Mouse (Mus musculus) urinary bladder, postnatal 25 days (tissue): ENCODE measurements around the gene Olfr988.
"Not testable (repeated sequence)": the region's sequence is repeated elsewhere in the genome, so short reads cannot be mapped to it uniquely, and the experiment has no call there.

Experiments used
- DNase-seq: peaks from one replicate; pipeline ENCODE4 v3.0.0; 2022; ENCODE audit warnings: low spot score

Gene Olfr988

GRCm38 (mm10) chr2:85363127-85363526 is at the start of gene Olfr988:
Gene Olfr988 (minus strand): TSS chr2:85363227.
- not testable (repeated sequence) for DNase-seq

- DNase-seq, result no peak
These were observed 46.3 kb upstream of the Olfr988 start, which contains the start of gene Olfr992 for GRCm38 (mm10) chr2:85409369-85409768. Gene Olfr992 (minus strand): TSS chr2:85409469.

- no peak for DNase-seq
These were observed 23.1 kb downstream of the Olfr988 start for GRCm38 (mm10) chr2:85339972-85340371.

- DNase-seq, result not testable (repeated sequence)
These were observed 23.8 kb downstream of the Olfr988 start, which contains the start of gene Olfr987 for GRCm38 (mm10) chr2:85339215-85339614. Gene Olfr987 (minus strand): TSS chr2:85339315.

GRCm38 (mm10) chr2:85319106-85319505 is 43.9 kb downstream of the Olfr988 start:
- no peak for DNase-seq
